Mouse (Mus musculus) kidney, embryonic 15.5 days (tissue): Measurements from ENCODE around the gene Tmprss11b. TPM values are rescaled to one million over a fixed set of nuclear protein-coding genes. Genes with fewer than 3 reads are reported as not detected.

Source experiments
- polyA plus RNA-seq: library from polyadenylated mRNA; unstranded; fragments of >200 nt; fragmentation: Nextera tagmentation; extraction: Ambion mirVana; gene quantifications from 2 replicates; pipeline ENCODE4 v1.2.1, GENCODE M21; 2015

The Tmprss11b gene
- polyA plus RNA-seq, 1 experiment from 2014 or later = not detected

Other genes starting within 250 kb of the Tmprss11b start
- 0.05 TPM in 1 of 2 replicates, not detected in the other for gene Tmprss11a, start 207.4 kb downstream of the Tmprss11b start, polyA plus RNA-seq
- not detected in 2 replicates for gene Tmprss11g, start 157.8 kb downstream of the Tmprss11b start, polyA plus RNA-seq
- not detected in 2 replicates for gene Tmprss11f, start 43.9 kb downstream of the Tmprss11b start, polyA plus RNA-seq
- gene Tmprss11e, start 69.5 kb upstream of the Tmprss11b start, polyA plus RNA-seq = not detected in 2 replicates
- gene Ythdc1, start 127.9 kb upstream of the Tmprss11b start, polyA plus RNA-seq = 40.3 and 40.7 TPM in 2 replicates
- gene Ugt2b34, start 230.6 kb upstream of the Tmprss11b start, polyA plus RNA-seq = 8.5 and 10.1 TPM in 2 replicates